Comparison of ENCODE assay signal across 10 mouse cellular contexts in the genomic region with DNA sequence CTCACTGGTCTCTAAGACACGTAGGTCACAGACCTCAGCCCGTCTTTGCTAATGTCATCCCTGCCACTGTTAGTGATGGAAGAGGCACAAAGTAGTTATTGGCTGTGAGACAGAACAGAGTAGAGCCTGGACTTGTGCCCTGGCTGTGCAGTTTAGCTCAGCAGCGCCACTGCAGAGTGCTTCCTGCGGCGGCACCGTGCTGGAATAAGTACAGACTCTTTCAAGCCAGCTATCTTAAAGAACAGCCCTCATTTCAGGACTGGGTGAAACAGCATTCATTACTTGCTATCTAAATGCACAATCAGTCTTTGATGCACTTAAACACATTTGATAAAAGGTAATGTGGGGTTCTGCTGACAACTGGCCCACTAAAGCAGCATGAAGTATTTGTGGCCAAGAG.
A peak's percentile ranks its signal among the peaks of the same experiment; 100 is the strongest.
DNase-seq lines count a peak whose midpoint lies in the region; ATAC-seq lines count a peak whose summit lies in the region.
"Had no signal": no experiment of that assay in that cellular context is flagged by ENCODE, and none has a peak within 500 bp of the region (broad histone marks: within the 10 kb centered on the region; RNA-seq: fewer than 3 reads in every experiment).

No protein-coding gene starts in this region.

- H3K4me2 ChIP-seq in heart, embryonic 11.5 days: no peak overlapping the region
- H3K4me2 ChIP-seq: liver, embryonic 13.5 days had no signal

- no peak overlapping the region for H3K4me3 ChIP-seq in heart, embryonic 11.5 days (ENCODE audit: low read depth, low read length)
- H3K4me3 ChIP-seq: liver, embryonic 13.5 days had no signal

- WGBS in heart, embryonic 11.5 days (ENCODE audit: insufficient replicate concordance): 72% methylated on average over 6 of the region's 6 CpGs

- H3K27me3 ChIP-seq in heart, embryonic 11.5 days (ENCODE audit: control insufficient read depth, insufficient read depth, low read length): no peaks in the 10 kb centered on the region
- H3K27me3 ChIP-seq: CH12.LX; liver, embryonic 13.5 days had no signal

- no peaks in the 10 kb centered on the region for H3K4me1 ChIP-seq in heart, embryonic 11.5 days (ENCODE audit: control insufficient read depth, insufficient read depth, low read length)
- H3K4me1 ChIP-seq: liver, embryonic 13.5 days had no signal

- DNase-seq in heart, adult 18-20 months: peak; percentile 58 to 59
- DNase-seq in adrenal gland, postnatal 10 days: peak; percentile 70
- DNase-seq in cerebellum, postnatal 25 days: peak; percentile 58 to 76
- peak; percentile 49 to 66 for DNase-seq in left cerebral cortex, postnatal 25 days (ENCODE audit: low spot score in 2 of 2)
- peak; percentile 74 for DNase-seq in thymus, postnatal 14 days
- DNase-seq in yolk sac, embryonic 10.5 days (ENCODE audit: low spot score): no peak
- no peak for DNase-seq in spleen, adult 12 weeks (ENCODE audit: low spot score)
- DNase-seq: liver, embryonic 13.5 days had no signal

- no peak for ATAC-seq in heart, embryonic 11.5 days (replicated peaks; ENCODE audit: insufficient number of reproducible peaks, low FRiP score, low TSS enrichment)

- no peaks in the 10 kb centered on the region for H3K9me3 ChIP-seq in heart, embryonic 11.5 days (replicated peaks; ENCODE audit: control insufficient read depth, low read length)
- H3K9me3 ChIP-seq: liver, embryonic 13.5 days had no signal

- intact Hi-C loops in left cerebral cortex, postnatal 25 days (cut with DNase I): loop anchor here (5.0 kb wide), 1 partner anchor 160 kb away; no protein-coding TSS in a partner anchor

- no peak overlapping the region for H3K27ac ChIP-seq in heart, embryonic 11.5 days (ENCODE audit: low read depth, low read length)
- H3K27ac ChIP-seq: liver, embryonic 13.5 days had no signal

- no peaks in the 10 kb centered on the region for H3K36me3 ChIP-seq in heart, embryonic 11.5 days (ENCODE audit: control insufficient read depth, insufficient read depth, low read length)
- H3K36me3 ChIP-seq: liver, embryonic 13.5 days had no signal

- H3K9ac ChIP-seq in heart, embryonic 11.5 days (ENCODE audit: low read depth, low read length): no peak overlapping the region
- H3K9ac ChIP-seq: liver, embryonic 13.5 days had no signal

Comparison
In these comparisons a context has a peak if more than half of its experiments do, and no peak if none do; other contexts are left out.
1. DNase-seq: peak in heart, adult 18-20 months (2 of 2), adrenal gland, postnatal 10 days (single experiment), cerebellum, postnatal 25 days (2 of 2), left cerebral cortex, postnatal 25 days (2 of 2) and thymus, postnatal 14 days (single experiment); none in yolk sac, embryonic 10.5 days (single experiment) and spleen, adult 12 weeks (single experiment).